Mouse (Mus musculus) ES-Bruce4 (cell line): ENCODE data around the gene Ap1s3.

Experiments
- CTCF ChIP-seq: IDR thresholded peaks from one replicate; pipeline ENCODE4 v1.8.1; 2011; ENCODE audit warnings: low read depth, low read length
- EP300 ChIP-seq: IDR thresholded peaks from 2 replicates; pipeline ENCODE4 v1.6.1; 2011; ENCODE audit warnings: low read depth, low read length; ENCODE audit not compliant: insufficient read depth
- POLR2A ChIP-seq: IDR thresholded peaks from one replicate; pipeline ENCODE4 v1.8.1; 2011; ENCODE audit warnings: low read length; ENCODE audit not compliant: insufficient read depth

GRCm38 (mm10) chr1:79657411-79657810 lies 14.4 kb downstream of the Ap1s3 start:
- TF ChIP-seq EP300, result no peak
- TF ChIP-seq POLR2A, result no peak
- no peak for TF ChIP-seq CTCF
